22 mouse cellular contexts compared by ENCODE assay signal in the genomic region with DNA sequence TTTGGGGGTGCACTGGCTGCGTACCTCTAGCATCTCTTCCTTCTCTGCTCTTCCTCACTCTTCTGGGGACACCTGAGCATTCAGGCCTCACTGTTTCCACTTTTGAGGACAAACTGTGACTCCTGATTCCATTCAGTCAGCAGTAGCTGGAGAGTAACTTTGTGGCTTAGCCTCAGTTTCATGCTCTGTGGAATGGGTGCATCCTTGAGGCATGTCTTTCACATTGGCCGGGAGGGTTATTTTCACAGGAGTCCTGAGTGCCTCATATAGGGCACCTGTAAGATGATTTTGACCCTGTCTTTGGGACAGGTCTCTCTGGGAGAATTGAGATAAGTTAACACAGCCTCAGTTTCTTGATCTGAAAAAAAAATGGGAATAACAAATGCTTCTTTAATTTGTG. TPM values are rescaled to one million over a fixed set of nuclear protein-coding genes. Genes with fewer than 3 reads are reported as not detected.
"Had no signal": no experiment of that assay in that cellular context is flagged by ENCODE, and none has a peak within 500 bp of the region (broad histone marks: within the 10 kb centered on the region; RNA-seq: fewer than 3 reads in every experiment).

No protein-coding gene starts in this region.

- H3K36me3 ChIP-seq: limb, embryonic 15.5 days; midbrain, embryonic 13.5 days had no signal

- H3K9ac ChIP-seq: limb, embryonic 12.5 days; limb, embryonic 15.5 days; liver, embryonic 14.5 days; liver, postnatal 0 days; lung, embryonic 14.5 days; midbrain, embryonic 13.5 days had no signal

- ATAC-seq: intestine, postnatal 0 days; liver, postnatal 0 days; lung, postnatal 0 days; midbrain, embryonic 13.5 days; midbrain, embryonic 16.5 days had no signal

- H3K27ac ChIP-seq: limb, embryonic 12.5 days; limb, embryonic 15.5 days; liver, embryonic 14.5 days; macrophage; midbrain, embryonic 13.5 days had no signal

- H3K4me2 ChIP-seq: limb, embryonic 12.5 days; limb, embryonic 15.5 days; liver, embryonic 11.5 days; lung, embryonic 14.5 days; midbrain, embryonic 13.5 days had no signal

- H3K9me3 ChIP-seq: limb, embryonic 12.5 days; limb, embryonic 15.5 days; midbrain, embryonic 13.5 days had no signal

- H3K4me3 ChIP-seq: limb, embryonic 12.5 days; limb, embryonic 15.5 days; midbrain, embryonic 13.5 days had no signal

- DNase-seq: kidney, postnatal 14 days; kidney, postnatal 4 days; left cerebral cortex, postnatal 4 days; liver, postnatal 0 days; lung, embryonic 14.5 days; thymus, adult 18-20 months; thymus, postnatal 36 days had no signal

RNA-seq across cellular contexts. Expression of a gene that starts 4.6 kb away (rescaled TPM):
- total RNA-seq: layer of hippocampus, adult 18-20 months; layer of hippocampus, postnatal 14 days; megakaryocyte, adult 5-6 weeks had no signal
- polyA plus RNA-seq: liver, postnatal 0 days; macrophage; neural tube, embryonic 14.5 days; spleen, adult 2 months; testis, adult 2 months had no signal

RNA-seq across cellular contexts. Expression of a gene that starts 7.1 kb away (rescaled TPM):
- total RNA-seq: megakaryocyte, adult 5-6 weeks had no signal
- polyA plus RNA-seq: macrophage had no signal

RNA-seq across cellular contexts. Expression of a gene that starts 38.9 kb away (rescaled TPM):
- total RNA-seq: megakaryocyte, adult 5-6 weeks had no signal
